Mouse (Mus musculus) midbrain, embryonic 12.5 days (tissue): Measurements from ENCODE around the gene Plcl1. TPM values are rescaled to one million over a fixed set of nuclear protein-coding genes. Genes with fewer than 3 reads are reported as not detected.

Experiments used
- ATAC-seq: fragments of 200-750 bp; cut with Nextera tagmentation; 2 replicates; pipeline ENCODE4 v1.8.0; 2017; ENCODE audit warnings: low read depth, moderate TSS enrichment, moderate library complexity; ENCODE audit not compliant: low FRiP score
- H3K27ac ChIP-seq: fragments of 300-500 bp; sonication (generic); replicated peaks from 2 replicates; pipeline ENCODE4 v1.5.1; 2016; ENCODE audit warnings: mild to moderate bottlenecking
- H3K27me3 ChIP-seq: fragments of 300-500 bp; sonication (generic); 2 replicates; pipeline ENCODE4 v1.6.1; 2016; ENCODE audit warnings: mild to moderate bottlenecking
- H3K36me3 ChIP-seq: fragments of 300-500 bp; sonication (generic); 2 replicates; pipeline ENCODE4 v1.6.1; 2016
- H3K4me1 ChIP-seq: fragments of 300-500 bp; sonication (generic); 2 replicates; pipeline ENCODE4 v1.6.1; 2016
- H3K4me2 ChIP-seq: fragments of 300-500 bp; sonication (generic); replicated peaks from 2 replicates; pipeline ENCODE4 v1.6.1; 2016; ENCODE audit warnings: mild to moderate bottlenecking, moderate library complexity
- H3K4me3 ChIP-seq: fragments of 300-500 bp; sonication (generic); 2 replicates; pipeline ENCODE4 v1.5.1; 2016; ENCODE audit warnings: mild to moderate bottlenecking
- H3K9ac ChIP-seq: fragments of 300-500 bp; sonication (generic); replicated peaks from 2 replicates; pipeline ENCODE4 v1.6.1; 2016; ENCODE audit warnings: mild to moderate bottlenecking, moderate library complexity
- H3K9me3 ChIP-seq: fragments of 300-500 bp; sonication (generic); 2 replicates; pipeline ENCODE4 v1.6.1; 2016; ENCODE audit warnings: mild to moderate bottlenecking
- WGBS: fragments of 180-500 bp; shearing (Covaris S2); methylation state at CpG from one replicate; pipeline ENCODE4 v1.1.7; 2016; 5-methylcytosine and 5-hydroxymethylcytosine counted together
- polyA plus RNA-seq: library from polyadenylated mRNA; unstranded; fragments of >200 nt; fragmentation: Nextera tagmentation; extraction: Ambion mirVana; gene quantifications from 2 replicates; pipeline ENCODE4 v1.2.1, GENCODE M21; 2016

The Plcl1 gene
- polyA plus RNA-seq, 1 experiment from 2014 or later: 2.2 TPM

- 80% methylated on average over 3 of the region's 3 CpGs for WGBS
- no peak overlapping the region for H3K9ac ChIP-seq
- H3K4me1 ChIP-seq: no peaks in the 10 kb centered on the region
- no peak overlapping the region for H3K27ac ChIP-seq
- H3K4me2 ChIP-seq: no peak overlapping the region
- no peaks in the 10 kb centered on the region for H3K9me3 ChIP-seq
- H3K36me3 ChIP-seq: no peaks in the 10 kb centered on the region
- no peak overlapping the region for H3K4me3 ChIP-seq
- no peaks in the 10 kb centered on the region for H3K27me3 ChIP-seq
- no peak for ATAC-seq
Observed at GRCm38 (mm10) chr1:55725428-55725827, 319.7 kb downstream of the Plcl1 start.

GRCm38 (mm10) chr1:55729332-55729731 lies 323.6 kb downstream of the Plcl1 start:
- H3K27ac ChIP-seq: no peak overlapping the region
- H3K4me3 ChIP-seq: no peak overlapping the region
- 79% methylated on average over 3 of the region's 3 CpGs for WGBS
- no peak overlapping the region for H3K4me2 ChIP-seq
- H3K9ac ChIP-seq: no peak overlapping the region
- no peak for ATAC-seq
- no peaks in the 10 kb centered on the region for H3K27me3 ChIP-seq
- H3K4me1 ChIP-seq: no peaks in the 10 kb centered on the region
- H3K9me3 ChIP-seq: no peaks in the 10 kb centered on the region
- no peaks in the 10 kb centered on the region for H3K36me3 ChIP-seq

GRCm38 (mm10) chr1:55732951-55733350 lies 327.2 kb downstream of the Plcl1 start:
- 64% methylated on average over 3 of the region's 3 CpGs for WGBS
- no peak for ATAC-seq
- Histone ChIP-seq H3K27me3 (peaks cover 11% of the 10 kb centered on the region), H3K9ac (no peak overlapping the region), H3K36me3 (no peaks in the 10 kb centered on the region), H3K4me1 (no peaks in the 10 kb centered on the region), H3K4me2 (no peak overlapping the region), H3K4me3 (no peak overlapping the region), H3K9me3 (no peaks in the 10 kb centered on the region), H3K27ac (no peak overlapping the region)

- 84% methylated on average over 14 of the region's 14 CpGs for WGBS
- H3K36me3 ChIP-seq: no peaks in the 10 kb centered on the region
- H3K4me3 ChIP-seq: no peak overlapping the region
- no peak overlapping the region for H3K4me2 ChIP-seq
- H3K4me1 ChIP-seq: no peaks in the 10 kb centered on the region
- H3K9me3 ChIP-seq: no peaks in the 10 kb centered on the region
- H3K27ac ChIP-seq: no peak overlapping the region
- no peak overlapping the region for H3K9ac ChIP-seq
- ATAC-seq: peak; percentile 80; the same call in 1 of the 2 replicates
- peaks cover 24% of the 10 kb centered on the region for H3K27me3 ChIP-seq
Observed at GRCm38 (mm10) chr1:55736054-55736740, 330.5 kb downstream of the Plcl1 start.

GRCm38 (mm10) chr1:55736762-55737288 lies 331.1 kb downstream of the Plcl1 start:
- Histone ChIP-seq H3K27me3 (peaks cover 24% of the 10 kb centered on the region), H3K4me2 (no peak overlapping the region), H3K4me1 (no peaks in the 10 kb centered on the region), H3K36me3 (no peaks in the 10 kb centered on the region), H3K27ac (no peak overlapping the region), H3K9me3 (no peaks in the 10 kb centered on the region), H3K4me3 (no peak overlapping the region), H3K9ac (no peak overlapping the region)
- no peak for ATAC-seq
- 66% methylated on average over 5 of the region's 5 CpGs for WGBS

- WGBS: 67% methylated on average over 12 of the region's 12 CpGs
- H3K27me3 ChIP-seq: peaks cover 24% of the 10 kb centered on the region
- no peaks in the 10 kb centered on the region for H3K4me1 ChIP-seq
Observed at GRCm38 (mm10) chr1:55738746-55739365, 333.1 kb downstream of the Plcl1 start.

GRCm38 (mm10) chr1:55741885-55742284 lies 336.2 kb downstream of the Plcl1 start:
- Histone ChIP-seq H3K4me2 (no peak overlapping the region), H3K27me3 (peaks cover 23% of the 10 kb centered on the region), H3K4me1 (no peaks in the 10 kb centered on the region), H3K4me3 (no peak overlapping the region), H3K9ac (no peak overlapping the region), H3K27ac (no peak overlapping the region), H3K9me3 (no peaks in the 10 kb centered on the region), H3K36me3 (no peaks in the 10 kb centered on the region)
- 87% methylated on average over 3 of the region's 3 CpGs for WGBS
- no peak for ATAC-seq

More at GRCm38 (mm10) chr1:55738746-55739365, 333.1 kb downstream of the Plcl1 start:
- H3K4me3 ChIP-seq: no peak overlapping the region
- H3K9me3 ChIP-seq: no peaks in the 10 kb centered on the region
- H3K4me2 ChIP-seq: no peak overlapping the region
- H3K36me3 ChIP-seq: no peaks in the 10 kb centered on the region
- H3K9ac ChIP-seq: no peak overlapping the region
- H3K27ac ChIP-seq: no peak overlapping the region
- ATAC-seq: no peak

- H3K27ac ChIP-seq: no peak overlapping the region
- H3K27me3 ChIP-seq: no peaks in the 10 kb centered on the region
- 62% methylated on average over 5 of the region's 5 CpGs for WGBS
- ATAC-seq: no peak
- H3K4me2 ChIP-seq: no peak overlapping the region
- no peaks in the 10 kb centered on the region for H3K9me3 ChIP-seq
- H3K36me3 ChIP-seq: no peaks in the 10 kb centered on the region
- no peak overlapping the region for H3K9ac ChIP-seq
- no peaks in the 10 kb centered on the region for H3K4me1 ChIP-seq
- H3K4me3 ChIP-seq: no peak overlapping the region
Observed at GRCm38 (mm10) chr1:55748516-55748915, 342.8 kb downstream of the Plcl1 start.

GRCm38 (mm10) chr1:55749770-55750169 lies 344.0 kb downstream of the Plcl1 start:
- no peak overlapping the region for H3K27ac ChIP-seq
- ATAC-seq: no peak
- no peaks in the 10 kb centered on the region for H3K4me1 ChIP-seq
- WGBS: 84% methylated on average over 7 of the region's 7 CpGs
- H3K36me3 ChIP-seq: no peaks in the 10 kb centered on the region
- no peak overlapping the region for H3K4me2 ChIP-seq
- H3K9me3 ChIP-seq: no peaks in the 10 kb centered on the region
- no peak overlapping the region for H3K9ac ChIP-seq
- no peak overlapping the region for H3K4me3 ChIP-seq
- no peaks in the 10 kb centered on the region for H3K27me3 ChIP-seq

- Histone ChIP-seq H3K4me2 (no peak overlapping the region), H3K36me3 (no peaks in the 10 kb centered on the region), H3K4me3 (no peak overlapping the region), H3K9ac (no peak overlapping the region), H3K4me1 (no peaks in the 10 kb centered on the region), H3K27ac (no peak overlapping the region), H3K9me3 (no peaks in the 10 kb centered on the region), H3K27me3 (no peaks in the 10 kb centered on the region)
- WGBS: 52% methylated on average over 10 of the region's 10 CpGs
- ATAC-seq: no peak
Observed at GRCm38 (mm10) chr1:55755742-55756141, 350.0 kb downstream of the Plcl1 start.

- Histone ChIP-seq H3K9me3 (no peaks in the 10 kb centered on the region), H3K36me3 (no peaks in the 10 kb centered on the region), H3K27me3 (no peaks in the 10 kb centered on the region), H3K4me2 (no peak overlapping the region), H3K9ac (no peak overlapping the region), H3K27ac (no peak overlapping the region), H3K4me3 (no peak overlapping the region), H3K4me1 (no peaks in the 10 kb centered on the region)
- ATAC-seq: no peak
- WGBS: 59% methylated on average over 5 of the region's 5 CpGs
Observed at GRCm38 (mm10) chr1:55762284-55762683, 356.6 kb downstream of the Plcl1 start.

- Histone ChIP-seq H3K4me3 (no peak overlapping the region), H3K4me2 (no peak overlapping the region), H3K27ac (no peak overlapping the region), H3K36me3 (no peaks in the 10 kb centered on the region), H3K9me3 (no peaks in the 10 kb centered on the region), H3K9ac (no peak overlapping the region), H3K4me1 (no peaks in the 10 kb centered on the region), H3K27me3 (no peaks in the 10 kb centered on the region)
- no peak for ATAC-seq
- 75% methylated on average over 2 of the region's 2 CpGs for WGBS
Observed at GRCm38 (mm10) chr1:55763171-55763570, 357.4 kb downstream of the Plcl1 start.
